Mouse (Mus musculus) heart, adult 2 months (tissue): ENCODE data around the gene Tmem179. TPM values are rescaled to one million over a fixed set of nuclear protein-coding genes. Genes with fewer than 3 reads are reported as not detected.
A peak's percentile ranks its signal among the peaks of the same experiment; 100 is the strongest.

Experiments used
- DNase-seq, 2 experiments: peaks; one replicate each; pipeline ENCODE4 v3.0.0; 2021
- H3K27ac ChIP-seq: fragments of 200-600 bp; 2 replicates; pipeline ENCODE4 v1.8.1; 2022
- H3K27me3 ChIP-seq: fragments of 200-500 bp; 2 replicates; pipeline ENCODE4 v1.6.1; 2012; ENCODE audit warnings: mild to moderate bottlenecking, low read length, inconsistent platforms, mixed read lengths; ENCODE audit not compliant: control insufficient read depth, insufficient read depth
- H3K36me3 ChIP-seq: fragments of 200-500 bp; 2 replicates; pipeline ENCODE4 v1.6.1; 2012; ENCODE audit warnings: low read length, inconsistent platforms; ENCODE audit not compliant: control insufficient read depth, insufficient read depth
- H3K4me1 ChIP-seq: fragments of 200-500 bp; 2 replicates; pipeline ENCODE4 v1.6.1; 2011; ENCODE audit warnings: low read length; ENCODE audit not compliant: control insufficient read depth, insufficient read depth
- H3K4me3 ChIP-seq: fragments of 200-600 bp; 2 replicates; pipeline ENCODE4 v1.8.1; 2022
- H3K79me2 ChIP-seq: fragments of 200-500 bp; replicated peaks from 2 replicates; pipeline ENCODE4 v1.6.1; 2012; ENCODE audit warnings: mild to moderate bottlenecking, inconsistent platforms, low read length, moderate library complexity, mixed read lengths; ENCODE audit not compliant: control insufficient read depth, insufficient read depth
- H3K9ac ChIP-seq: fragments of 200-500 bp; 2 replicates; pipeline ENCODE4 v1.6.1; 2012; ENCODE audit warnings: low read depth, mild to moderate bottlenecking, control low read depth, inconsistent platforms, low read length, mixed read lengths
- CTCF ChIP-seq: fragments of 200-600 bp; IDR thresholded peaks from 2 replicates; pipeline ENCODE4 v1.8.1; 2022; ENCODE audit warnings: antibody characterized with exemption, mild to moderate bottlenecking, moderate library complexity
- EP300 ChIP-seq: fragments of 200-500 bp; IDR thresholded peaks from 2 replicates; pipeline ENCODE4 v1.6.1; 2011; ENCODE audit warnings: low read depth, low read length, control low read depth; ENCODE audit not compliant: insufficient read depth
- POLR2A ChIP-seq: fragments of 200-500 bp; IDR thresholded peaks from 2 replicates; pipeline ENCODE4 v1.6.1; 2011; ENCODE audit warnings: mild to moderate bottlenecking, low read depth, low read length, control low read depth; ENCODE audit not compliant: insufficient read depth
- WGBS: fragments of 180-500 bp; shearing (Covaris S2); methylation state at CpG from one replicate; pipeline ENCODE4 v1.1.7; 2018; 5-methylcytosine and 5-hydroxymethylcytosine counted together
- intact Hi-C: fragments of 180-260 bp; cut with DNase I; formaldehyde crosslinking; loops from one replicate; pipeline ENCODE4 v1.15.1; 2025
- polyA plus RNA-seq: library from polyadenylated mRNA; depleted of rRNA; stranded (reverse); fragments of >200 nt; gene quantifications from 2 replicates; pipeline ENCODE4 v1.2.3, GENCODE M21; 2012
- total RNA-seq, 2 experiments: library from RNA; stranded (reverse); gene quantifications; 2 replicates each; pipeline ENCODE4 v1.2.3; 2021

Gene Tmem179
- total and polyA plus RNA-seq, 3 experiments, result 0.62 TPM; not detected in 2

DNA sequence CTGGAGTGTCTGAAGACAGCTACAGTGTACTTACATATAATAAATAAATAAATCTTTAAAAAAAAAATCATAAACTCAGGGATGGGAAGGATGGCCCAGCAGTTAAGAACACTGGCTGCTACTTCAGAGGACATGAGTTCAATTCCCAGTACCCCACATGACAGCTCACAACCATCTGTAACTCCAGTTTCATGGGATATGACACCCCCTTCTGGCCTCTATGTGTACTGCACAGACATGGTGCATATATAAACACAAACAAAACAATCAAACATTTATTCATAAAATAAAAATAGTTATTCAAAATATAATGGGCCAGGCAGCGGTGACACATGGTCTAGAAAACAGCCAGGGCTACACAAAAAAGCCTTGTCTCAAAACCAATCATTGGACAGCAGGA, 32.7 kb upstream of the Tmem179 start:
- TF ChIP-seq POLR2A (no peak), CTCF (peak; percentile 34), EP300 (no peak)
- Histone ChIP-seq H3K9ac (no peak overlapping the region), H3K27me3 (no peaks in the 10 kb centered on the region), H3K79me2 (no peaks in the 10 kb centered on the region), H3K4me1 (peaks cover 2% of the 10 kb centered on the region; the same call in 1 of the 2 replicates), H3K36me3 (no peaks in the 10 kb centered on the region), H3K4me3 (no peak overlapping the region), H3K27ac (no peak overlapping the region)
- DNase-seq, result no peak
- 93% methylated on average over 1 of the region's 1 CpGs for WGBS
- intact Hi-C loops, result no loop called here

GRCm38 (mm10) chr12:112546110-112546509, 29.6 kb upstream of the Tmem179 start:
- Histone ChIP-seq H3K27me3 (no peaks in the 10 kb centered on the region), H3K27ac (no peak overlapping the region)
- intact Hi-C loops, result no loop called here

DNA sequence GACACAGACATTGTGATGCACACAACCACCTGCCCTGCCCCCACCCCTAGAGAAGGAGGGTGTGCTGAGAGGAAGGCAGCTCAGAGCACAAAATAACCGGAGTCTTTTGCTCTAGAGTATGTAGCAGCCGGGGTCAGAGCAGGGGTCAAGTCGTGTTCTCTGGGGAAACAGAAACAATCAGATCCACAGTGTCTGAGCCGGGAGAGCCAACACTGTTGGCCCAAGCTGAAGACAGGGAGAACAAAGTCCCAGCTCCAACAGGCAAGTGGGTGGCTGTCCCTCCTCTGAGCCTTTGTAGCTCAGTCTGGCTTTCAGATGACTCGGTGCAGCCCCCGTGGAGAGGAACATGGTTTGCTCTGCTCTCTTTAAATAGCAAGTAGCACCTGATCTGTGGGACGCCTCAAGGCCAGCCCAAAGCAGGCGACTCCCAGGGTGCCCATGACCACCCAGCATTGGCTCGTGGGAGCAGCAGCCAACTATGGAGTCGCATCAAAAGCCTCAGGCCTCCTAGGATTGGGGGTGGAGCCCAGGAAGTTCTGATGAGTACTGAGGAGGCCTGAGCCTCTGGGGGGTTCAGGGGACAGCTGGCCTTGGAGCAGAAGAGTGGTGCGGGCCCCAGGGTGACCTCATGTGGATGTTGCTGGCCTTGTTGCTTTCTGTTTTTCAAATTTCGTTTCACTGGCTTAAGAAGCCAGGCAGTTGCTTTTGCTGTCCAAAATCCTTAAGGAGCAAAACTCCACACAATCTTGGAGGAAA, 28.6 kb upstream of the Tmem179 start:
- no peak overlapping the region for H3K9ac ChIP-seq
- H3K36me3 ChIP-seq, result no peaks in the 10 kb centered on the region
- peak in 1 of 2 experiments; percentile 19 for DNase-seq
- TF ChIP-seq POLR2A (no peak), CTCF (no peak), EP300 (no peak)
- WGBS, result 51% methylated on average over 12 of the region's 12 CpGs
- intact Hi-C loops, result loop anchor here (5.0 kb wide), 1 partner anchor 93 kb away; no protein-coding TSS in a partner anchor
- H3K27ac ChIP-seq, result no peak overlapping the region
- H3K4me1 ChIP-seq, result peaks cover 2% of the 10 kb centered on the region
- H3K4me3 ChIP-seq, result no peak overlapping the region
- no peaks in the 10 kb centered on the region for H3K27me3 ChIP-seq
- H3K79me2 ChIP-seq, result no peaks in the 10 kb centered on the region

More at GRCm38 (mm10) chr12:112546110-112546509, 29.6 kb upstream of the Tmem179 start:
- TF ChIP-seq POLR2A (no peak), EP300 (no peak), CTCF (no peak)
- Histone ChIP-seq H3K36me3 (no peaks in the 10 kb centered on the region), H3K79me2 (no peaks in the 10 kb centered on the region), H3K9ac (no peak overlapping the region), H3K4me1 (peaks cover 2% of the 10 kb centered on the region), H3K4me3 (no peak overlapping the region)
- WGBS, result 92% methylated on average over 8 of the region's 8 CpGs
- no peak for DNase-seq

DNA sequence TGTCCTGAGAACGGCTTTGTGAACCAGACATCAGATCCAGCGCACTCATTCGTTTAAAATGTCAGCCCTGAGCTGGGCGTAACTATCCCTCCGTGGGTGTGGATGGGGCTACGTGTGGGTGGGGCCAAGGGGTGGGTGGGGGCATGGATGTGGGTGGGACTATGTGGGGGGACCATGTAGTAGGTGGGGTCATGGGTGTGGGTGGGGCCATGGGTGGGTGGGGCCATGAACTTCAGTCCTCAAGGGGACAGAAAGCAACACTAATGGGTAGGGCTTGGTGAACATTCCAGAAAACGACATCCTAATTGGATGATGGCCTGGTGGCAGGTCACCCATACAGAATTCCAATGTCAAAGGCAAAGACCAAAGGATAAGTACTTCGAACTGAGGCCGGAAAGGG, 27.4 kb upstream of the Tmem179 start:
- Histone ChIP-seq H3K27ac (no peak overlapping the region), H3K4me3 (no peak overlapping the region), H3K9ac (no peak overlapping the region), H3K27me3 (no peaks in the 10 kb centered on the region), H3K79me2 (no peaks in the 10 kb centered on the region), H3K36me3 (no peaks in the 10 kb centered on the region), H3K4me1 (peaks cover 2% of the 10 kb centered on the region)
- DNase-seq, result no peak
- TF ChIP-seq EP300, result no peak
- intact Hi-C loops, result loop anchor here (1.0 to 5.0 kb wide), 6 partner anchors 45 to 431 kb away; no protein-coding TSS in a partner anchor
- WGBS, result 79% methylated on average over 9 of the region's 9 CpGs

GRCm38 (mm10) chr12:112542920-112543300, 26.4 kb upstream of the Tmem179 start:
- H3K27ac ChIP-seq, result no peak overlapping the region
- no peak overlapping the region for H3K4me3 ChIP-seq
- 3% methylated on average over 11 of the region's 11 CpGs for WGBS
- peak; percentile 85 to 91 for DNase-seq
- peaks cover 2% of the 10 kb centered on the region for H3K4me1 ChIP-seq
- TF ChIP-seq CTCF, result peak; percentile 99; the same call in 1 of the 2 replicates
- no peak for TF ChIP-seq POLR2A
- peak; percentile 87; the same call in 1 of the 2 replicates for TF ChIP-seq EP300
- no peaks in the 10 kb centered on the region for H3K79me2 ChIP-seq
- no peaks in the 10 kb centered on the region for H3K36me3 ChIP-seq
- intact Hi-C loops, result loop anchor here (1.0 to 5.0 kb wide), 6 partner anchors 44 to 430 kb away; no protein-coding TSS in a partner anchor
- 0 out of 2 replicates have a peak overlapping the region, but pooled peaks have one; percentile 5 for H3K9ac ChIP-seq
- no peaks in the 10 kb centered on the region for H3K27me3 ChIP-seq
